Mouse (Mus musculus) forebrain, embryonic 16.5 days (tissue): Measurements from ENCODE around the gene Atxn10. TPM values are rescaled to one million over a fixed set of nuclear protein-coding genes. Genes with fewer than 3 reads are reported as not detected.

ENCODE experiments used
- ATAC-seq: fragments of 200-750 bp; cut with Nextera tagmentation; 2 replicates; pipeline ENCODE4 v1.8.0; 2017; ENCODE audit warnings: mild to moderate bottlenecking, moderate library complexity
- H3K27ac ChIP-seq: fragments of 300-500 bp; sonication (generic); 2 replicates; pipeline ENCODE4 v1.5.1; 2014; ENCODE audit warnings: low read length, control low read depth
- H3K27me3 ChIP-seq: fragments of 300-500 bp; sonication (generic); replicated peaks from 2 replicates; pipeline ENCODE4 v1.6.1; 2014; ENCODE audit warnings: low read length; ENCODE audit not compliant: control insufficient read depth, insufficient read depth
- H3K36me3 ChIP-seq: fragments of 300-500 bp; sonication (generic); 2 replicates; pipeline ENCODE4 v1.6.1; 2014; ENCODE audit not compliant: control insufficient read depth, insufficient read depth
- H3K4me1 ChIP-seq: fragments of 300-500 bp; sonication (generic); replicated peaks from 2 replicates; pipeline ENCODE4 v1.6.1; 2014; ENCODE audit warnings: low read length; ENCODE audit not compliant: control insufficient read depth, insufficient read depth
- H3K4me2 ChIP-seq: fragments of 300-500 bp; sonication (generic); 2 replicates; pipeline ENCODE4 v1.6.1; 2014; ENCODE audit warnings: mild to moderate bottlenecking, low read length, control low read depth
- H3K4me3 ChIP-seq: fragments of 300-500 bp; sonication (generic); replicated peaks from 2 replicates; pipeline ENCODE4 v1.5.1; 2014; ENCODE audit warnings: mild to moderate bottlenecking, low read length, control low read depth
- H3K9ac ChIP-seq: fragments of 300-500 bp; sonication (generic); replicated peaks from 2 replicates; pipeline ENCODE4 v1.6.1; 2014; ENCODE audit warnings: low read depth, low read length, control low read depth
- H3K9me3 ChIP-seq: fragments of 300-500 bp; sonication (generic); 2 replicates; pipeline ENCODE4 v1.6.1; 2016; ENCODE audit warnings: low read length; ENCODE audit not compliant: control insufficient read depth
- WGBS: fragments of 180-500 bp; shearing (Covaris S2); extraction: QIAGEN DNeasy Blood & Tissue Kit; methylation state at CpG from one replicate; pipeline ENCODE4 v1.1.7; 2014; 5-methylcytosine and 5-hydroxymethylcytosine counted together
- polyA plus RNA-seq: library from polyadenylated mRNA; unstranded; fragments of >200 nt; fragmentation: Nextera tagmentation; extraction: Ambion mirVana; gene quantifications from 2 replicates; pipeline ENCODE4 v1.2.1, GENCODE M21; 2015

The Atxn10 gene
- polyA plus RNA-seq, 1 experiment from 2014 or later: 531 TPM

DNA sequence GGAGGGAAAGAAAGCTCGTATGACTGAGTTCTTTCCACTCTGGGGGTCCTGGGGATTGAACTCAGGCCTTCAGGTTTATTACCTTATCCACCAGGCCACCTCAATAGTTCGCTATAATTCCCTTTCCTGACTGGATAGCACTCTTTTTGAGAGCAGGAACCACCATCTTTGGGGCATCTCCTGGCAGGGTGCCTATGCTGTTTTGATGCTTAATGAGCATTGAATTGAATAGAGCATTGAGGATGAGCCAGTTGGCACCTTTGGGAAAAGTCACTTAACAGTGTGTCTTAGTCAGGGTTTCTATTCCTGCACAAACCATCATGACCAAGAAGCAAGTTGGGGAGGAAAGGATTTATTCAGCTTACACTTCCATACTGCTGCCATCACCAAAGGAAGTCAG, 8.6 kb downstream of the Atxn10 start:
- Histone ChIP-seq H3K27ac (no peak overlapping the region), H3K9ac (no peak overlapping the region), H3K4me3 (no peak overlapping the region), H3K9me3 (no peaks in the 10 kb centered on the region), H3K27me3 (no peaks in the 10 kb centered on the region), H3K36me3 (no peaks in the 10 kb centered on the region; the same call in 1 of the 2 replicates), H3K4me2 (no peak overlapping the region), H3K4me1 (no peaks in the 10 kb centered on the region)
- 67% methylated on average over 2 of the region's 2 CpGs for WGBS
- ATAC-seq: no peak

DNA sequence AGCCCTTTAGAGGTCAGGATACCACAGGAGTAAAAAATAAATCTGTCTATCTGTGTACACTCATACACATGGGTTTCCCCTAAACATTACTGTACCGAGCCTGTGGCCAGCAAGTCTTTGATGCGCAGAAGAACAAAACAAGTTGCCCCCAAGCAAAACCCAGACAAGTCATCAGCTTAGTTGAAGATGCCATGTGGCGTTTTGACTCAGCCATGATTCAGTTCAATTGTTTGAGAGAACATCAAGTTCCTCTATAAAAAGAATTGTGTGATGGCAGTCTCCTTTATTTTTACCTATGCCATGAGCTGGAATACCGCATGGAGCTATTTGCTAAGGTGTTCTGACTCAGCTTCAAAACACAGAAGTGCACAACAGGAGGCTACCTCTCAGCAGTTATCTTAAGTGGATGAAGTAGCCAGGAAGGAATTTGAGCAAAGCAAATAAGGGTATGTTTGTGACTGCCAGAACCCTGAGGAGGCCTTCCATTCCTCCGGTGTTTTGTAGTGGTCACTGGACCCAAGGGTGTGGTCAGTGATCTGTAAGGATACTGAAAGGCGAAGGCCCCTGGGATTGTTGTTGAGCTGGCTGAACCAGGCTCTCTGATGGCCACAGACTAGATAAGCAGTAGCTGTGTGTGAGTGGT, 11.1 kb downstream of the Atxn10 start:
- Histone ChIP-seq H3K27me3 (no peaks in the 10 kb centered on the region), H3K4me3 (no peak overlapping the region), H3K27ac (no peak overlapping the region), H3K36me3 (no peaks in the 10 kb centered on the region; the same call in 1 of the 2 replicates), H3K9me3 (no peaks in the 10 kb centered on the region), H3K4me1 (no peaks in the 10 kb centered on the region), H3K4me2 (no peak overlapping the region), H3K9ac (no peak overlapping the region)
- 91% methylated on average over 6 of the region's 6 CpGs for WGBS
- ATAC-seq: no peak

DNA sequence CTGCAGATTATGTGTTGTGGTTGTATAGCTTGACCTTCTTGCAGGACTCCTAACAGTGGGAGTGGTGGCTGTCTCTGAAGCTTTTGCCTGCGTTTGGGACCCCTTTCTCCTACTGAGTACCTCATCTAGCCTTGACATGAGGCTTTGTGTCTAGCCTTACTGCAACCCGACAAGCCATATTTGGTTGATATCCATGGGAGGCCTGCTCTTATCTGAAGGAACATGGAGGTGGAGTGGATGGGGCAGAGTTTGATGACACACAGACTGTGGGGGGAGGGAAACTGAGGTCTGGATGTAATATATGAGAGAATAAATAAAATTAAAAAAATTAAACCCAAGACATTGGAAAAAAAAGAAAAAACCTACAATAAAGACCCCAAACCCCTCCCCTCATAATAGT, 14.1 kb downstream of the Atxn10 start:
- H3K4me1 ChIP-seq: no peaks in the 10 kb centered on the region
- H3K9ac ChIP-seq: no peak overlapping the region
- no peak overlapping the region for H3K4me3 ChIP-seq
- H3K27me3 ChIP-seq: no peaks in the 10 kb centered on the region
- 86% methylated on average over 2 of the region's 2 CpGs for whole genome bisulfite sequencing
- H3K9me3 ChIP-seq: no peaks in the 10 kb centered on the region
- no peak for ATAC-seq
- no peak overlapping the region for H3K27ac ChIP-seq
- H3K4me2 ChIP-seq: no peak overlapping the region
- H3K36me3 ChIP-seq: no peaks in the 10 kb centered on the region; the same call in 1 of the 2 replicates

DNA sequence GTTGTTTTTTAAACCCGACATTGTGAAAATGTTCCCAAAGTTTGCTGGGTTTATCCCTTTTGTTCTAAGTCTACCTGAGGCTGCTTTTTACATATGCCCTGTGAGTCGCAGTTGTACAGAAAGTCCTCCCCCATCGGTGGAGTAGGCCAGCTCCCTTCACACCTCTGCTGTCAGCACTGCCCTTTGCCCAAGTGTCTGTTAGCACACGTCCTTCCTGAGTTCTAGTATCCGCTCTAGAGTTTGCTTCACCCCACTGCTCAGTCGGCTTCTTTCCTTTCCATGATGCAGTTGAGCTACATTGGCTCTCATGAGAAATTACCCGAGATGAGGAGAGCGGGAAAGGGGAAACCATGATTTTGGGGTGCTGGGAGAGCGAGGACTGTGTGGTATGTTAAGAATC, 18.0 kb downstream of the Atxn10 start:
- no peak overlapping the region for H3K9ac ChIP-seq
- H3K9me3 ChIP-seq: no peaks in the 10 kb centered on the region
- no peaks in the 10 kb centered on the region for H3K4me1 ChIP-seq
- H3K27me3 ChIP-seq: no peaks in the 10 kb centered on the region
- no peak overlapping the region for H3K4me2 ChIP-seq
- no peak for ATAC-seq
- H3K4me3 ChIP-seq: no peak overlapping the region
- WGBS: 95% methylated on average over 9 of the region's 9 CpGs
- no peak overlapping the region for H3K27ac ChIP-seq
- H3K36me3 ChIP-seq: no peaks in the 10 kb centered on the region

DNA sequence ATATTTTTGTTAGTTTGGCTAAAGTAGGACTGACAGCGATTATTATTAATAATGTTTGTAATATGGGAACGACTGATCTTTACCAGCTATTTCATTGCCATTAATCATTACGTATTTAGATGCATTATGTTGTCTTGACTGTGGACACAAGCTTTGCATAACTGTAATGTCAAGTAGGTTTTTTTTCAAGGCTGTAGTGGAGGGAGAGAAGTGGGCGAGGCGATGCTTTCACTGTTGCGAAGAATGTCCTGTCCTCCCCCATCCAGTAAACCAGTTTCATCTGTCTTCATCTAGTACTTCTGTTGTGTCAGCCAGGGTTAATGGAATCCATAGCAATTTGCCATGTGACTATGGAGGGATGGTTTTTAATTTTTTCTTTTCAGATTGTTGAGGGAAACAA, 20.1 kb downstream of the Atxn10 start:
- Histone ChIP-seq H3K9me3 (no peaks in the 10 kb centered on the region), H3K4me2 (no peak overlapping the region), H3K9ac (no peak overlapping the region), H3K4me1 (no peaks in the 10 kb centered on the region), H3K27ac (no peak overlapping the region), H3K36me3 (0 out of 2 replicates have a peak, but pooled peaks cover 3% of the 10 kb centered on the region), H3K27me3 (no peaks in the 10 kb centered on the region), H3K4me3 (no peak overlapping the region)
- WGBS: 89% methylated on average over 6 of the region's 6 CpGs
- ATAC-seq: no peak

DNA sequence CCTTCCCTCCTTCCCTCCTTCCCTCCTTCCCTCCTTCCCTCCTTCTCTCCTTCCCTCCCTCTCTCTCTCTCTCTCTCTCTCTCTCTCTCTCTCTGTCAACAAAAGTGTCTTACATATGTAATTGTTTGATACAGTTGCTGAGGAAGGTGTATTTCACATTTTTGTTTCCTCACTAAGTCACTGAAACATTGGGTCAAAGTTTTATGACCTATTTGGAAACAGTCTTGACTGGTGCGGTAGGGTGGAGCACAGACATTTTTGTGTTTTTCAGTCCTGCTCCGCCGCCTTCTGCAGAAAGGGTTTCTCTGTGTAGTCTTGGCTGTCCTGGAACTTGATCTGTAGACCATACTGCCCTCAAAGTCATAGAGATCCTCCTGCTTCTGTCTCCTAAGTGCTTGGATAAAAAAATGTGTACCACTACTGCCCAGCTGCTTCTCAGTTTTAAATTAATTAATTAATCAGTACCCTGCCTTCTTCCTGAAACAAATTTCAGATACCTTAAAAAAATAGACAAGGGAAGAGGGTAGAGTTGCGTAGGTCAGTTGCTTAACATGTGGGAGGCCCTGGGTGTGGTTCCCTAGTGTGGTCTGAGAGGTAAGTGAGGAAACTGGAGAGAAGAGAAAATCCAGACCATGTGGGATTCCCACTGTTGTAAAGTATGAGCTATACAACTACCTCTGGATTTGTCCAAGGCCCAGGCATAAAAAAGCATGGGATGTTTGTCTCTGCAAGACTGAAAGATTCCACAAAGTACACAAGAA, 21.6 kb downstream of the Atxn10 start:
- Histone ChIP-seq H3K27ac (no peak overlapping the region), H3K4me1 (no peaks in the 10 kb centered on the region), H3K36me3 (peaks cover 12% of the 10 kb centered on the region), H3K4me3 (no peak overlapping the region), H3K4me2 (no peak overlapping the region), H3K9me3 (no peaks in the 10 kb centered on the region), H3K9ac (no peak overlapping the region), H3K27me3 (no peaks in the 10 kb centered on the region)
- WGBS: 94% methylated on average over 4 of the region's 4 CpGs
- no peak for ATAC-seq

DNA sequence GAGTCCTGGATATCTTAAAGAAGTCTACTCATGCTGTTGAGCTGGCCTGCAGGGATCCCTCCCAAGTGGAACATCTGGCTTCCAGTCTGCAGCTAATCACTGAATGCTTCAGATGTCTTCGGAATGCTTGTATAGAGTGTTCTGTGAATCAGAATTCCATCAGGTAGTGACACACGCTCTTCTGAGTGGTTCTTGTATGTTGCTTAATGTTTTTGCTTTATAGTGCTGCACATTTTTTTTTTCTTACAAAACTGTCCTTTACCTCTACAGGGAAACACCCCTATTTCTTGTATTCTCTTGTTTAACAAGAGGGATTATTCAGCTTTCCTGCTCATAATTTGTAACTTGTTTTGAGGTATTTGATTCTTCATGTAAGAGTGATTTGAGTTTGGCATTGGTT, 23.4 kb downstream of the Atxn10 start:
- Histone ChIP-seq H3K9ac (no peak overlapping the region), H3K4me3 (no peak overlapping the region), H3K27ac (no peak overlapping the region), H3K4me1 (0 out of 2 replicates have a peak, but pooled peaks cover 3% of the 10 kb centered on the region), H3K36me3 (peaks cover 13% of the 10 kb centered on the region), H3K4me2 (no peak overlapping the region), H3K9me3 (no peaks in the 10 kb centered on the region), H3K27me3 (no peaks in the 10 kb centered on the region)
- WGBS: 88% methylated on average over 2 of the region's 2 CpGs
- no peak for ATAC-seq

DNA sequence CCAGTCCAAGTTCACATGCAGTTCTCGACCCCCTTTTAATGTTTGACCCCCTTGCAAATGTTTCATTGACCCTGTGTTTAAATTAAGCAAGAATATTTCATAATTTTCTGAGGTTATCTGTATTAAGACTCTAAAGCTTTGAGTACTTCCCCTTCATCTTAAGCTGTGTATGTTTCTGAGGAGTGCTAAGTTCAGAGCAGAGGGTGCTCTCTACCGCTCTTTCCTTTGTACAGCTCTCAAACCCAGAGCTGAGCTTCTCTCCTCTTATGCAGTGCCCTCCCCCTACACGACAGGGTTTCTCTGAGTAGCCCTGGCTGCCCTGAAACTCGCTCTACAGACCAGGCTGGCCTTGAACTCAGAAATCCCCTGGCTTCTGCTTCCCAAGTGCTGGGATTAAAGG, 23.9 kb downstream of the Atxn10 start:
- no peak for ATAC-seq
- no peak overlapping the region for H3K9ac ChIP-seq
- H3K36me3 ChIP-seq: peaks cover 13% of the 10 kb centered on the region

DNA sequence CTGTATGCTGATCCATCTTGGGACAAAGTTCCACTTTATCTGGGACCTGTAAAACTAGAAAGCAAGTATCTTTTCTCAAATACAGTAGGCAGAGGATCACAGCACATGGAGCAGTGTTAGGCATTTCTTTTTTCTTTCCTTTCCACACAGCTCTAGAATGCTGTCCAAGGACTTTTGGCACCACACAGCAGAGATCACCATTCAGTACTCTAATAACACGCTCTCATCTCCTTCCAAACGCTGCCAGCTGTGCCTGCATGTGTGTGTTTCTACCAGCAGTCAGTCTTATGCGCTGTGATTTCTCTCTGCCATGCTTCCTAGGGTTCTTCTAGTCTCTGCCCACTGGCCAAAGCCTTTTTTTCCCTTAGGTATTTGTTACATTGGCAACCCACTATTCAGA, 28.3 kb downstream of the Atxn10 start:
- H3K27me3 ChIP-seq: no peaks in the 10 kb centered on the region
- no peak overlapping the region for H3K27ac ChIP-seq
- no peak overlapping the region for H3K9ac ChIP-seq
- WGBS: 70% methylated on average over 3 of the region's 3 CpGs
- peaks cover 28% of the 10 kb centered on the region for H3K36me3 ChIP-seq
- no peak overlapping the region for H3K4me3 ChIP-seq
- H3K9me3 ChIP-seq: no peaks in the 10 kb centered on the region
- ATAC-seq: no peak
- H3K4me2 ChIP-seq: no peak overlapping the region
- H3K4me1 ChIP-seq: 0 out of 2 replicates have a peak, but pooled peaks cover 3% of the 10 kb centered on the region

More for the DNA sequence above, 23.9 kb downstream of the Atxn10 start:
- Histone ChIP-seq H3K4me3 (no peak overlapping the region), H3K9me3 (no peaks in the 10 kb centered on the region), H3K27ac (no peak overlapping the region), H3K4me2 (no peak overlapping the region), H3K4me1 (0 out of 2 replicates have a peak, but pooled peaks cover 3% of the 10 kb centered on the region), H3K27me3 (no peaks in the 10 kb centered on the region)
- WGBS: 88% methylated on average over 4 of the region's 4 CpGs
